23 mouse cellular contexts compared by ENCODE assay signal in the genomic region with DNA sequence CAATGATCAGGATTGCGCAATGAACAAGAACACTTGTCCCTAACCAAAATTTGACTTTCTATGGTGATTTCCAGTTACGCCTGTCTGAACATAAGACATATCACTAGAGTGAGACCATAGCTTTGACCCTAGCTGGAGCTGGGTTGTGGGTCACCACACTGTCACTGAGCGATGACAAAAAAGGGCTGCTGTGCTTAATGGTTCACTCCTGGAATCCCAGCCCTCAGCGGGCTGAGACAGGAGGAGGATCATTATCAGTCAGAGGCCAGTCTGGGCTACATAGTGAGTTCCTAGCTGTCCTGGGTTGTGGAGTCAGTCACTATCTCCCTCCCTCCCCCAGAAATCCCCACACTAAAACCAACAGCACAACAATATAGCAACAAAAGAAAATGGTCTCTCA. TPM values are rescaled to one million over a fixed set of nuclear protein-coding genes. Genes with fewer than 3 reads are reported as not detected.
"Had no signal": no experiment of that assay in that cellular context is flagged by ENCODE, and none has a peak within 500 bp of the region (broad histone marks: within the 10 kb centered on the region; RNA-seq: fewer than 3 reads in every experiment).

No protein-coding gene starts in this region.

- H3K27me3 ChIP-seq: midbrain, embryonic 12.5 days; neural tube, embryonic 12.5 days; stomach, embryonic 15.5 days had no signal

- H3K9me3 ChIP-seq: midbrain, embryonic 10.5 days; midbrain, embryonic 12.5 days; neural tube, embryonic 12.5 days; stomach, embryonic 15.5 days had no signal

- H3K36me3 ChIP-seq: midbrain, embryonic 10.5 days; midbrain, embryonic 12.5 days; neural tube, embryonic 12.5 days; stomach, embryonic 15.5 days had no signal

- H3K9ac ChIP-seq: lung, embryonic 14.5 days; midbrain, embryonic 12.5 days; neural tube, embryonic 12.5 days; stomach, embryonic 15.5 days had no signal

- DNase-seq: lung, adult 18-20 months; lung, embryonic 14.5 days; lung, postnatal 10 days; lung, postnatal 4 days; midbrain, embryonic 14.5 days; retina, postnatal 1 day; right cerebral cortex, adult 18-20 months; right cerebral cortex, postnatal 25 days; thymus, adult 2 months; thymus, postnatal 25 days; thymus, postnatal 4 days had no signal

- ATAC-seq: midbrain, embryonic 16.5 days had no signal

- H3K4me1 ChIP-seq: neural tube, embryonic 12.5 days; stomach, embryonic 15.5 days had no signal

- H3K4me2 ChIP-seq: lung, embryonic 14.5 days; midbrain, embryonic 12.5 days; neural tube, embryonic 12.5 days; stomach, embryonic 15.5 days had no signal

- H3K4me3 ChIP-seq: midbrain, embryonic 10.5 days; midbrain, embryonic 12.5 days; myocyte; neural tube, embryonic 12.5 days; stomach, embryonic 15.5 days had no signal

- H3K27ac ChIP-seq: midbrain, embryonic 10.5 days; midbrain, embryonic 12.5 days; neural tube, embryonic 12.5 days; stomach, embryonic 15.5 days; stomach, postnatal 0 days had no signal

RNA-seq across cellular contexts. Expression of a gene that starts 18.8 kb away (rescaled TPM):
- polyA plus RNA-seq: liver, embryonic 16.5 days; lung, embryonic 14.5 days; lung, embryonic 16.5 days; midbrain, embryonic 10.5 days; midbrain, embryonic 12.5 days; midbrain, embryonic 14.5 days; midbrain, embryonic 16.5 days; myocyte; neural tube, embryonic 12.5 days; neural tube, embryonic 14.5 days; spleen, adult 2 months; stomach, embryonic 15.5 days; stomach, postnatal 0 days; thymus, adult 2 months; urinary bladder, adult 2 months had no signal
